Mouse (Mus musculus) CD4-positive, CD25-positive, alpha-beta regulatory T cell, adult 9 weeks (primary cell): Measurements from ENCODE around the gene Cnep1r1. TPM values are rescaled to one million over a fixed set of nuclear protein-coding genes. Genes with fewer than 3 reads are reported as not detected.

ENCODE experiments used
- polyA plus RNA-seq: library from polyadenylated mRNA; unstranded; fragments of 100-300 nt; shearing (Covaris generic); gene quantifications from one replicate; pipeline ENCODE4 v1.2.1, GENCODE M21; 2017

Gene Cnep1r1
- polyA plus RNA-seq, result 42.3 TPM

DNA sequence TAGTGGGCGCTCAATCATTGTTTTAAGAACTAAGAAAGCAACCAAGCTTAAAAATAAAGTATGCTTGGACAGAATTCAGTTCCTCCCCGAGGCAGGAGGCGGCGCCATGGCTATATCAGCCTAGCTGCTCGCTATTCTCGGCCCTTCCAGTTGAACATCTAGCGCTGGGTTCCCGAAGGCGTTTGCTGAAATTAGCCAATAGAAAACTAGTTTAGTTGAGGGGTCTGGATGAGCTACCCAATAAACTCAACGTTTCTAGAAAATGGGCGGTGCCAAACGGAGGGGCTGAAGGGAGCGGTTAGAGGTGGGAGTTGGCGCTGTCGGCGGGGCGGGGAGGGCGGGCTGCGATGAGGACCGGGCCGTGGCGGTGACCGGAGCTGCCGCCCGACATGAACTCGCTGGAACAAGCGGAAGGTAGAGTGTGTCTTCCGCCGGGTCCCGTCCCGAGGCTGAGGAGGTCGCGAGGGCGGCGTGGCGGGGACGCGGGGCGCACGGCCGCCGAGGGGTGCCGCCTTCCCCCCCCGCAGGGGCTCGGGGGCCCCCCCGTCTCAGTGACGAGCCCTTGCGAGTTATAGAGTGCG lies at the start of gene Cnep1r1:
Cnep1r1 (plus strand) TSS at position 314 of the 581 bp plus-strand sequence.

DNA sequence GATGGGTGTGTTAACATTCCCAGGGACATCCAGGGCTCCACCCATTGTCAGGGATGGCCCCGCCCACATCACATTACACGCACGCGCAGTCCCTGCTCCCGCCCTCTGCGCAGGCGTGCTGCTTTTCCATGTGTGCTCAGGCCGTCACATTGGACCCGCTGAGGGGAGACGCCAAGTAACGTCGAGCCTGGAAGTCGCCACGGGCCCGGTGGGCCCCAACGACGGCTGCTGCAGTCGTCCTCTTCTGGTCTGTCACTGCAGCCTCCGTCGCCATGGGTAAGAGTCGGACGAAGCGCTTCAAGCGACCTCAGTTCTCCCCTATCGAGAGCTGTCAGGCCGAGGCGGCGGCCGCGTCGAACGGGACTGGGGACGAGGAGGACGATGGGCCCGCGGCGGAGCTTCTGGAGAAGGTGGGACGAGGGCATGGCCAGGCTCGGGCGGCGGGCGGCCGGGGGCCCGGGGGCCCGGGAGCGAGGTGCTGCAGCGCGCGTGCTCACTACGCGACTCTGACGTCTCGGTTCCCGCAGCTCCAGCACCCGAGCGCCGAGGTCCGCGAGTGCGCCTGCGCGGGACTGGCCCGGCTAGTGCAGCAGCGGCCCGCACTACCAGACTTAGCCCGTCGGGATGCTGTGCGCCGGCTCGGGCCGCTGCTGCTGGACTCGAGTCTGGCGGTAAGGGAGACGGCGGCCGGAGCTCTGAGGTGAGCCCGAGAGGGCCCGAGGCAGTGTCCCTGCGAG lies 19.3 kb downstream of the Cnep1r1 start, which contains the start of gene Heatr3:
Heatr3 (plus strand) TSS at position 108 of the 737 bp plus-strand sequence.

Other genes starting within 250 kb of the Cnep1r1 start
- gene Zfp423, start 159.2 kb upstream of the Cnep1r1 start, polyA plus RNA-seq, result not detected
- gene Heatr3, start 19.1 kb downstream of the Cnep1r1 start, polyA plus RNA-seq, result 18.4 TPM
- gene Tent4b, start 80.4 kb downstream of the Cnep1r1 start, polyA plus RNA-seq, result 8.0 TPM
- 178 TPM for gene Adcy7, start 153.6 kb downstream of the Cnep1r1 start, polyA plus RNA-seq
- 25.9 TPM for gene Brd7, start 243.4 kb downstream of the Cnep1r1 start, polyA plus RNA-seq